Mouse (Mus musculus): ENCODE results near the gene Dlg2. TPM values are rescaled to one million over a fixed set of nuclear protein-coding genes. Genes with fewer than 3 reads are reported as not detected.

Gene Dlg2
- 0.87 and 1.4 TPM in 2 replicates for polyA plus RNA-seq (2015; fragmentation: Nextera tagmentation; extraction: Ambion mirVana)

DNA sequence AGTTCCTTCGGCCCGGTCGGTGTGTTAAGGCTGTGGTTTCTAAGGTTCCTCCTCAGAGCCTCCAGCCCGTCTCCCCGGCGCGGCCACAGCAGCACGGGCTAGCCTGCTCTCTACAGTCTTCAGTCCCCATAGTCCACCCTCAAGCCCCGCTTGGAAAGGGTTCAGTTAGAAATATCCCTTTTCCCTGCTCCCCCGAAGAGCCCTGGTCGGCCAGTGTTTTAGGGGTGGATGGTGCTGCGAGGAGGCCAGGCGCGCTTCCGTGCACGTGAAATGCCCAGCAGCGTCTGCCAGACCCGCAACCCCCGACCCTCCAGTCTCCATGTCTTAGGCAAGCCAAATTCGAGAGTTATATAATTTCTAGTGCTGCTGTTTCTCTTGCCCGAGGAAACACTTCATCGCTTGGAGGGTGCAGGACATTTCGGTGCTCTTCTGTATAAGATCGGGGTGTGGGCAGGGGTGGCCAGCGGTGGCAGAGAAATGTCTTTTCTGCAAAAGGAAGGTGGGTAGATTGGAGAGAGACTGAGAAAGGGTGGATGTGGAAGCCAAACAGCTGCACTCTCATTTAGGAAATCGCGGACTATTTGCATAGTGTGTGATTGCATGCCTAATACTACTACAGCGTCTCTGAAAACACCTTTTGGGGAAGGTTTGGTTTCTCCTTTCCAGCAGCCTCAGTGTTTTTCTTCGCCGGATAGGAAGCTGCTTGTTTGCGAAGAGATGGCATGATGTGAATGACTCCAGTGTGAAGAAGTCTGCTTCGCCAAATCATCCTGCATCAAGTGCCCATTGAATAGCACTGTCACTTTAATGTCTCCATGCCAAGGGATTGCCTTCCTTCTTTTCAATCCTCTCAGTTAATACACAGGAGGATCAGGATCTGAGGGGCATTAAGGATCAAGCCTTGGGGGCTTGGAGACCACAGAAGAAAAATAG, at the start of gene Dlg2:
Gene Dlg2 (plus strand): TSS at position 360 of the 933 bp plus-strand sequence.
- peaks cover 10% of the 10 kb centered on the region for H3K27me3 ChIP-seq
- WGBS: under 1% methylated on average over 32 of the region's 32 CpGs
- H3K36me3 ChIP-seq: peaks cover 4% of the 10 kb centered on the region; the same call in 1 of the 2 replicates
- no peaks in the 10 kb centered on the region for H3K9me3 ChIP-seq (replicated peaks)
- peak within 1 kb of the TSS; percentile 70 for H3K4me3 ChIP-seq (replicated peaks)
- H3K4me1 ChIP-seq: peaks cover 12% of the 10 kb centered on the region
- no peak; the same call in 1 of the 2 replicates for ATAC-seq (replicated peaks; ENCODE audit: low FRiP score)
- H3K27ac ChIP-seq: peak within 1 kb of the TSS; percentile 66
- H3K9ac ChIP-seq: peak within 1 kb of the TSS; percentile 64
- H3K4me2 ChIP-seq: peak within 1 kb of the TSS; percentile 94

DNA sequence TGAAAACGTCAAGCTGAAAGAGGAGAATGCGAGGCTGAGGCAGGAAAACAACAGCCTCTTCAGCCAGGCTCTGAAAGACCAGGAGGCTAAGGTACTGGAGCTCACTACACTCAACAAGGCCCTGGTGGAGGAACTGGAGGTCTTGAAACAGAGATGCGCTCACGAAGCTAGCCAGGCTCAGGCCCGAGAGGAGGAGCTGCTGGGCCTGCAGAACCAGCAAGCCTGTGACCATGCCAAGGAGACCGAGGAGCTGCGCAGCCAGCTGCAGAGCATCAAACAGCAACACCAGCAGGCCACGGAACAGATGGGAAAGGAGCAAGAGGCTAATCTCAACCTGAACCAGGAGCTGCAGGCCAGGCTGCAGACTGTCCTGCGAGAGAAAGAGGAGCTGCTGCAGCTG, 49.5 kb upstream of the Dlg2 start:
- Histone ChIP-seq H3K4me1 (peaks cover 6% of the 10 kb centered on the region), H3K4me3 (replicated peaks) (peak overlapping the region; percentile 42), H3K9ac (0 out of 2 replicates have a peak overlapping the region, but pooled peaks have one; percentile 25), H3K27ac (no peak overlapping the region), H3K4me2 (peak overlapping the region; percentile 67), H3K27me3 (no peaks in the 10 kb centered on the region), H3K36me3 (no peaks in the 10 kb centered on the region), H3K9me3 (replicated peaks) (no peaks in the 10 kb centered on the region)
- WGBS: 62% methylated on average over 9 of the region's 9 CpGs
- peak; percentile 9; the same call in 1 of the 2 replicates for ATAC-seq (replicated peaks; ENCODE audit: low FRiP score)

DNA sequence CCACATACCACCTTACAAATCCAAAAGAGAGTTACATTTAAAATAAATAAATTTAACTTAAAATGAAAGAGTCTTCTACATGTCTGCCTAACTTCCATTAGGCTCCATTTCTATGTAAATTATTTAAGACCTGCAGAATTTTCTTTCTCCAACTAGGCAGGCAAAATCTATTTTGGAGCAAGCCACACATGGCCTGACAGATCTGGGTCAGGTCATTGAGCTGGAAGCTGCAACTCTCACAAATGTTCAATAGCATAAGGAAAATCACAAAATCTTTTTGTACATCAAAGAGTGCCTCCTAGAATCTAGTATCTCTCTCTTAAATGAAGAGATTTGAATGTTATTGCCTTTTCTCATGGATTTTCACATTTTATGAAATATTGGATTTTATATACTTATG, 44.3 kb upstream of the Dlg2 start:
- H3K4me3 ChIP-seq (replicated peaks): no peak overlapping the region
- H3K4me2 ChIP-seq: no peak overlapping the region
- no peak for ATAC-seq (replicated peaks; ENCODE audit: low FRiP score)
- H3K27me3 ChIP-seq: no peaks in the 10 kb centered on the region
- H3K9ac ChIP-seq: no peak overlapping the region
- no peaks in the 10 kb centered on the region for H3K36me3 ChIP-seq
- H3K9me3 ChIP-seq (replicated peaks): no peaks in the 10 kb centered on the region
- no peak overlapping the region for H3K27ac ChIP-seq
- no peaks in the 10 kb centered on the region for H3K4me1 ChIP-seq

DNA sequence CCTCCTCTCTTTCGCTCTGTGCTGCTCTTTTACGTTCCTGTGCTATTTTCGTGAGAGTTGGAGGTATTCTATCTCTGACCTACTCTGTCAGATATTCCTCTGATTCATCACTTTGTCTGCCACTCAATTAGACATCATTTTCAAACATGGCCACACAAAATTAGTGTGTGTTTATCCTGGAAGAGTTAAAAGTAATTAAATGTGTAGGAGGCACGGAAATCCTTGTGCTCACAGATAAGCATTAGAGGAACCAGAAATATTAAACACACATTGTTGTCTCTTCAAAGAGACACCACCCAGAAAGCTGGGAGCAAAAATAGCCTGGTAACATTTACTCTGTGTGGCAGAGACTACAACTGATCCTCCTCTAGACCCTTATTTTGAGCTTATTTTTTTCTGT, 36.4 kb upstream of the Dlg2 start:
- Histone ChIP-seq H3K9ac (no peak overlapping the region), H3K9me3 (replicated peaks) (no peaks in the 10 kb centered on the region), H3K36me3 (no peaks in the 10 kb centered on the region), H3K4me2 (no peak overlapping the region), H3K4me1 (no peaks in the 10 kb centered on the region), H3K27ac (no peak overlapping the region), H3K27me3 (no peaks in the 10 kb centered on the region), H3K4me3 (replicated peaks) (no peak overlapping the region)
- no peak for ATAC-seq (replicated peaks; ENCODE audit: low FRiP score)
- 92% methylated on average over 4 of the region's 4 CpGs for WGBS

DNA sequence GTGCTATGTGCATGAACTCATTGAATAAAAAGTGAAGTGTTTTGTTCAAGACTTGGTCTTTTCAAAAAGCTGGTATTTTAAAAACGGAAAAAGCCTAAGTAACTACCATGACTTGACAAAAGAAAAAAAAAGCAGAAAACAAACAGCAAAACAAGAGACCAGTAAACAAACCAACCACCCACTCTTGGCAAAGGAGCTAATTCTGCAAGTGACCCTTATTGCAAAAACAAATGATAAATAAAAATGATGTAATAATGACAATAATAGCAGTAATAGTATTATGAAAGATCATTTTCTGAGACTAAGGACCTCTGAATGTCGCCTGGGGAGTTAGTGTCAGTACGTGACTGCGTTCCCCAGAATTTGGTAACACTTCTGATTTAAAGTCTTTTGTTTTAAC, 34.4 kb upstream of the Dlg2 start:
- Histone ChIP-seq H3K4me2 (peak overlapping the region; percentile 60), H3K27me3 (no peaks in the 10 kb centered on the region), H3K36me3 (peaks cover under 1% of the 10 kb centered on the region; the same call in 1 of the 2 replicates), H3K9me3 (replicated peaks) (no peaks in the 10 kb centered on the region), H3K4me1 (no peaks in the 10 kb centered on the region), H3K9ac (peak overlapping the region; percentile 43), H3K27ac (peak overlapping the region; percentile 99), H3K4me3 (replicated peaks) (peak overlapping the region; percentile 84)
- no peak; the same call in none of the 2 replicates for ATAC-seq (replicated peaks; ENCODE audit: low FRiP score)
- WGBS: 10% methylated on average over 4 of the region's 4 CpGs

DNA sequence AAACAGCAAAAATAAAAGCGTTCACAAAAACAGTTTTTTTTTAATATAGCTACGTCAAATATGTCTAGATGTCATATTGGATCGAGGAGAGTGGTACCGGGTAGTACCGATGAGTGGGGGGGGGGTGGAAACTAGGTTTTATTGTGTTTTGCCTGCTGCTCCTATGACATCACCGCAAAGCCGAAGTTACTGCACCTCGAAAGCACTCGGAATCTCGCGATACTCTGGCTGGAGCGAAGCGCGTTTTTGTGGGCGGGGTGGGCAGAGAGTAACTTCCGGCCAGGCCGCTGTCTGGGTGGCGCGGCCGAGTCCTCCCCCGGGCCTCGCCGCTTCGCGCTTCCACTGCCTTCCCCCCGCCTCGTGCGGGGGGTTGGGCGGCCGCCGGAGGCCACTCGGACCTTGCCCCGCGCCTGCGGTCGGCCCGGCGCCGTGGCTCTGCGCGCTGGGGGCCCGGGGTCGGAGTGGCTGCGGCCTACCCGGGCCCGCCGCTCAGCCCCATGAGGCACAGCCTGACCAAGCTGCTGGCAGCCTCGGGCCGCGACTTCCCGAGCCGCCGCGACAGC, 33.9 kb upstream of the Dlg2 start, which contains the start of gene Crebzf:
Gene Crebzf (plus strand): TSS at position 212 of the 563 bp plus-strand sequence.
- peak within 1 kb of the TSS; percentile 60 for H3K4me2 ChIP-seq
- 0 out of 2 replicates have a peak, but pooled peaks cover 2% of the 10 kb centered on the region for H3K4me1 ChIP-seq
- peak; percentile 96 for ATAC-seq (replicated peaks; ENCODE audit: low FRiP score)
- H3K9me3 ChIP-seq (replicated peaks): no peaks in the 10 kb centered on the region
- H3K27ac ChIP-seq: peak within 1 kb of the TSS; percentile 99
- WGBS: under 1% methylated on average over 54 of the region's 54 CpGs
- peak within 1 kb of the TSS; percentile 99 for H3K9ac ChIP-seq
- H3K27me3 ChIP-seq: no peaks in the 10 kb centered on the region
- H3K36me3 ChIP-seq: peaks cover 5% of the 10 kb centered on the region
- peak within 1 kb of the TSS; percentile 84 for H3K4me3 ChIP-seq (replicated peaks)

DNA sequence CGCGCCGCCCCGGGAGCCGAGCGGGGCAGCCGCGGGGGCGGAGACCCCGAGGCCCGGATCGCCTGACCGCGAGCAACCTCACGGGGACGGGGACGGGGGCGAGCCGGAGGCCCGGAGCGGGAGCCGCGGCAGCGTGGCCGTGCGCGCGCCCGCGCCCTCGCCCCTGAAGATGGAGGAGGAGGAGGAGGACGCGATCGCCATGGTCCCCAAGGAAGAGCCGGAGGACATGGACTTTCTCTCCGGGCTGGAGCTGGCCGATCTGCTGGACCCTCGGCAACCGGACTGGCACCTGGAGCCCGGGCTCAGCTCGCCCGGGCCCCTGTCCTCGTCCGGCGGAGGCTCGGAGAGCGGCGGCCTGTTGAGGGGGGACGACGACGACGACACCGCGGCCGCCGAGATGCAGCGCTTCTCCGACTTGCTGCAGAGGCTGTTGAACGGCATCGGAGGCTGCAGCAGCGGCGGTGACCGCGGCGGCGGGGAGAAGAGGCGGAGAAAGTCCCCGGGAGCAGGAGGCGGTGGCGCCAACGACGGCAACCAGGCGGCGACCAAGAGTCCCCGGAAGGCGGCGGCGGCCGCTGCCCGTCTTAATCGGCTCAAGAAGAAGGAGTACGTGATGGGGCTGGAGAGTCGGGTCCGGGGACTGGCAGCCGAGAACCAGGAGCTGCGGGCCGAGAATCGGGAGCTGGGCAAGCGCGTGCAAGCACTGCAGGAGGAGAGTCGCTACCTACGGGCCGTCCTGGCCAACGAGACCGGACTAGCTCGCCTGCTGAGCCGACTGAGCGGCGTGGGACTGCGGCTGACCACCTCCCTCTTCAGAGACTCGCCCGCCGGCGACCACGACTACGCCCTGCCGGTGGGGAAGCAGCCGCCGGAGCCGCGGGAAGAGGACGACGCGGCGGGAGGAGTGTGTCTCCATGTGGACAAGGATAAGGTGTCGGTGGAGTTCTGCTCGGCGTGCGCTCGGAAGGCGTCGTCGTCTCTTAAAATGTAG, 33.1 kb upstream of the Dlg2 start:
- Histone ChIP-seq H3K27ac (peak overlapping the region; percentile 99), H3K27me3 (no peaks in the 10 kb centered on the region), H3K9ac (peak overlapping the region; percentile 99), H3K4me1 (0 out of 2 replicates have a peak, but pooled peaks cover 2% of the 10 kb centered on the region), H3K4me2 (peak overlapping the region; percentile 60), H3K4me3 (replicated peaks) (peak overlapping the region; percentile 84), H3K36me3 (peaks cover 7% of the 10 kb centered on the region), H3K9me3 (replicated peaks) (no peaks in the 10 kb centered on the region)
- peak; percentile 77 for ATAC-seq (replicated peaks; ENCODE audit: low FRiP score)
- under 1% methylated on average over 122 of the region's 123 CpGs for WGBS

DNA sequence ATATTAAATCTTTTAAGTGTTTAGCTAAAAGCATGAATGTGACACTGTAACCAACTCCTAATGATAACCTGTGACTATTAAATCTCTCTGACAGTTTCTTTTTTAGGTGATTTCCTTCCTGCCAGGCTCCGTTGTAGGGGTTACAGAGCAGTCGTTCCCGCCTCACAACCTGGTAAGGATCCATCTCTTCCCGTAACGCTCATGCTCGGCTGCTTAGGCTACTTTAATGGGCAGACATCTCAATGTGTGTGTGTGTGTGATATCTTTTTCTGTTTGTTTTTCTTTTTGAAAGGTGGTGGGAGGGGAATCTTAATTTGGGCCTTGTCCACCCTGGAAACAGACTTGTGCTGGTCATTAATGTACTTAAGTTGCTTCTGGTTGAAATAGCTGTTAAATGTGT, 32.3 kb upstream of the Dlg2 start:
- peak overlapping the region; percentile 84 for H3K4me3 ChIP-seq (replicated peaks)
- H3K9me3 ChIP-seq (replicated peaks): no peaks in the 10 kb centered on the region
- no peak for ATAC-seq (replicated peaks; ENCODE audit: low FRiP score)
- H3K4me2 ChIP-seq: peak overlapping the region; percentile 60
- no peak overlapping the region for H3K27ac ChIP-seq
- peak overlapping the region; percentile 99 for H3K9ac ChIP-seq
- no peaks in the 10 kb centered on the region for H3K27me3 ChIP-seq
- H3K36me3 ChIP-seq: peaks cover 10% of the 10 kb centered on the region
- 0 out of 2 replicates have a peak, but pooled peaks cover 2% of the 10 kb centered on the region for H3K4me1 ChIP-seq
- WGBS: under 1% methylated on average over 6 of the region's 6 CpGs

DNA sequence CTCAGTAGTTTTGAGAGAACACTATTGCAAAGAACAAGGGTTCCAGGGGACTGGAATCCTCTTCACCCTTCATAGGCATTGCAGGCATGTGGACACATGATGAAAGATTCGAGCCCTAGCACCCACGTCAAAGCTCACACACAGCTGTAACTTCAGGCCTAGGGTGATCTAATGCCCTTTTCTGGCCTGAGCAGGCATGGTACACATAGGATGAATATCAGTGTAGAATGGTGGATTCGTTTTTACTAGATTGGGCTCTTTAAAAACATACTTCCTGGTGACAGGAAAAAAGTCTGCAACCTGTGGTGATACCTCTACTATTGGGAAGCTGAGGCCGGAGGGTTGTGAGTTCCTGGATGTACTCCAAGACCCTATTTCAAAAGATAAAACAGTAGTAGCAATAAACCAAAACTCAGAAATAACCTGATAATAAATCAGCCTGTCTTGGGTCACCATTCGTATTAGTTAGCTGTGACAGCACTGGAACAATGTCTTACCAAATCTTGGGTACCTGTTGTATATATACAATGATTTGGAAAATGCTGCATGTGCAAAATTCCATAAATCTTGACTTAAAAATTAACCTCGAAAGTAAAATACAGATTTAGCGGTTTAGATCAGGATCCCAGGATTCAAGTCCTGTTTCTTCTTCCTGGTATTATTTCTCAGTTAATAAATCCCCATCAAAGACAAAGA, 20.2 kb upstream of the Dlg2 start:
- 17% methylated on average over 7 of the region's 7 CpGs for WGBS
- no peaks in the 10 kb centered on the region for H3K27me3 ChIP-seq

DNA sequence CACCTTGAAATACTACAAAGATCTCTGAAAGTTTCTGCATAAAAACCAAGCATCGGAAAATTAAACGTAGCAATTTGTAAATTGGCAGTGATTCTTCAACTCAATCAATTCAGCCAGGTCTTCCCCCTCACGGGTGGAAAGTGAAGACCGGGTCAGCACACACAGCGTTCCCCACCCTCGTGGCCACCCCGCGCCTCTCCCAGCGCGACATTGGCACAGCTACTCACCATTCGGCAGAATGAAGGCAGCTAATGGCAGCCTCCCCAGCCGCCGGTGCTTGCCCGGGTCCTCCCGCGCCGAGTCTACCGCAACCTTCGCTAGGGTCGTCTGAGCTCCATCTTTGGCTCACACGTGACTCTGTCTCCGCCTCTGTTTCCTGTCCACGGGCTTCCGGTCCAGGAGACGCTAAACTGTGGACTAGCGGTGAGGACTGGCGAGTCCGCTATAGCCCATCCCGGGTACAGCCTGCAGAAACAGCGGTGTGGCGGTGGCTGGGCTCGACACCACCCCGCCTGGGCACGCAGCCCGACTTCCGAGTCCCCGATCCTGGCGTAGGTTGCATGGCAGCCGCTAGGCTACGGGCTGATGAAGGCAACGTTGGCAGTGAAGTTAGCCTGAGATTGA, 19.5 kb upstream of the Dlg2 start, which contains the start of gene Tmem126a:
Gene Tmem126a (minus strand): TSS at position 385 of the 624 bp plus-strand sequence.
- Histone ChIP-seq H3K36me3 (peaks cover 23% of the 10 kb centered on the region), H3K27ac (peak within 1 kb of the TSS; percentile 96), H3K27me3 (no peaks in the 10 kb centered on the region), H3K9ac (peak within 1 kb of the TSS; percentile 83), H3K9me3 (replicated peaks) (no peaks in the 10 kb centered on the region), H3K4me3 (replicated peaks) (peak within 1 kb of the TSS; percentile 85), H3K4me2 (peak within 1 kb of the TSS; percentile 76), H3K4me1 (peaks cover 18% of the 10 kb centered on the region)
- under 1% methylated on average over 41 of the region's 41 CpGs for WGBS
- peak; percentile 98 for ATAC-seq (replicated peaks; ENCODE audit: low FRiP score)

More for the DNA sequence above, 20.2 kb upstream of the Dlg2 start:
- H3K4me1 ChIP-seq: peaks cover 18% of the 10 kb centered on the region
- peak overlapping the region; percentile 76 for H3K4me2 ChIP-seq
- peak overlapping the region; percentile 83 for H3K9ac ChIP-seq
- H3K9me3 ChIP-seq (replicated peaks): no peaks in the 10 kb centered on the region
- peak overlapping the region; percentile 85 for H3K4me3 ChIP-seq (replicated peaks)
- no peak for ATAC-seq (replicated peaks; ENCODE audit: low FRiP score)
- peak overlapping the region; percentile 96 for H3K27ac ChIP-seq
- H3K36me3 ChIP-seq: peaks cover 30% of the 10 kb centered on the region

Data from kidney, embryonic 15.5 days (tissue).